Mouse (Mus musculus): ENCODE measurements around the gene Xrcc4. TPM values are rescaled to one million over a fixed set of nuclear protein-coding genes. Genes with fewer than 3 reads are reported as not detected.

Xrcc4 gene
- polyA plus RNA-seq, 1 experiment from 2014 or later, result 10.2 TPM

GRCm38 (mm10) chr13:90032523-90032922 lies 56.9 kb downstream of the Xrcc4 start:
- no peak for ATAC-seq (ENCODE audit: insufficient number of reproducible peaks, insufficient read depth, low FRiP score, low TSS enrichment)
- no peak overlapping the region for H3K4me2 ChIP-seq (replicated peaks)
- no peaks in the 10 kb centered on the region for H3K36me3 ChIP-seq
- no peaks in the 10 kb centered on the region for H3K9me3 ChIP-seq
- 0 out of 2 replicates have a peak, but pooled peaks cover 4% of the 10 kb centered on the region for H3K4me1 ChIP-seq
- no peak overlapping the region for H3K27ac ChIP-seq
- H3K4me3 ChIP-seq, result no peak overlapping the region
- H3K9ac ChIP-seq, result no peak overlapping the region
- no peaks in the 10 kb centered on the region for H3K27me3 ChIP-seq
- 65% methylated on average over 2 of the region's 2 CpGs for WGBS

GRCm38 (mm10) chr13:90030911-90031310 lies 58.5 kb downstream of the Xrcc4 start:
- ATAC-seq (ENCODE audit: insufficient number of reproducible peaks, insufficient read depth, low FRiP score, low TSS enrichment), result no peak
- WGBS, result 32% methylated on average over 3 of the region's 3 CpGs

DNA sequence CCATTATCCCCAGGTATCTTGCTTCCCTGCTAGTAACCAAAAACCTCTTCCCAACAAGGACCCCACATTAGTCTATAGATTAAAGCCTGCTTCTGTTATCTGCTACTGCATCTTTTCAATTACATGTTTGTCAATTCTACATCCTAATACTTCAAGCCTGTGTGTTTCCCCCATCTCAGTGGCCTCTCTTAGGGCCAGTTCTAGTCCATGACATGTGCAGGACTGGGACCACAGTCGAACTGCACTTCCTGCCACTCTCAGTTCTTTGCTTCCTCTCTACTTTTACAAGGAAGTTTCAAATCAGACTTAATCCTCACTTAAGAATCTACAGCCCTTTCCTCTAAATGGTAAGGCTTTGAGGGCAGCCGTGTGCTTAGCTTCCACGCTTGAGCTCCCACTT lies 76.8 kb downstream of the Xrcc4 start:
- ATAC-seq (ENCODE audit: insufficient number of reproducible peaks, insufficient read depth, low FRiP score, low TSS enrichment), result no peak

More at GRCm38 (mm10) chr13:90030911-90031310, 58.5 kb downstream of the Xrcc4 start:
- Histone ChIP-seq H3K27me3 (no peaks in the 10 kb centered on the region), H3K4me2 (replicated peaks) (no peak overlapping the region), H3K4me1 (0 out of 2 replicates have a peak, but pooled peaks cover 4% of the 10 kb centered on the region), H3K4me3 (no peak overlapping the region), H3K27ac (no peak overlapping the region), H3K9ac (no peak overlapping the region), H3K9me3 (no peaks in the 10 kb centered on the region), H3K36me3 (no peaks in the 10 kb centered on the region)

GRCm38 (mm10) chr13:90012198-90012597 lies 77.2 kb downstream of the Xrcc4 start:
- H3K27me3 ChIP-seq, result no peaks in the 10 kb centered on the region
- no peak overlapping the region for H3K4me2 ChIP-seq (replicated peaks)
- H3K9ac ChIP-seq, result no peak overlapping the region
- ATAC-seq (ENCODE audit: insufficient number of reproducible peaks, insufficient read depth, low FRiP score, low TSS enrichment), result no peak
- H3K4me1 ChIP-seq, result peaks cover 7% of the 10 kb centered on the region; the same call in 1 of the 2 replicates
- 48% methylated on average over 8 of the region's 8 CpGs for WGBS
- H3K27ac ChIP-seq, result no peak overlapping the region
- no peaks in the 10 kb centered on the region for H3K9me3 ChIP-seq
- no peak overlapping the region for H3K4me3 ChIP-seq
- no peaks in the 10 kb centered on the region for H3K36me3 ChIP-seq

More for the DNA sequence above, 76.8 kb downstream of the Xrcc4 start:
- WGBS, result 47% methylated on average over 3 of the region's 3 CpGs
- Histone ChIP-seq H3K9me3 (no peaks in the 10 kb centered on the region), H3K4me3 (no peak overlapping the region), H3K9ac (no peak overlapping the region), H3K27me3 (no peaks in the 10 kb centered on the region), H3K4me1 (peaks cover 7% of the 10 kb centered on the region; the same call in 1 of the 2 replicates), H3K27ac (no peak overlapping the region), H3K4me2 (replicated peaks) (no peak overlapping the region), H3K36me3 (no peaks in the 10 kb centered on the region)

- H3K4me3 ChIP-seq, result no peak overlapping the region
- no peaks in the 10 kb centered on the region for H3K27me3 ChIP-seq
- H3K4me1 ChIP-seq, result peaks cover 7% of the 10 kb centered on the region; the same call in 1 of the 2 replicates
- H3K36me3 ChIP-seq, result no peaks in the 10 kb centered on the region
- H3K9me3 ChIP-seq, result no peaks in the 10 kb centered on the region
- no peak overlapping the region for H3K4me2 ChIP-seq (replicated peaks)
- 73% methylated on average over 8 of the region's 8 CpGs for WGBS
- no peak overlapping the region for H3K9ac ChIP-seq
- no peak for ATAC-seq (ENCODE audit: insufficient number of reproducible peaks, insufficient read depth, low FRiP score, low TSS enrichment)
- H3K27ac ChIP-seq, result no peak overlapping the region
Measured at GRCm38 (mm10) chr13:90011129-90011528, 78.3 kb downstream of the Xrcc4 start.

- H3K4me2 ChIP-seq (replicated peaks), result no peak overlapping the region
- no peaks in the 10 kb centered on the region for H3K9me3 ChIP-seq
- H3K27me3 ChIP-seq, result no peaks in the 10 kb centered on the region
- H3K27ac ChIP-seq, result no peak overlapping the region
- no peak overlapping the region for H3K9ac ChIP-seq
- no peak for ATAC-seq (ENCODE audit: insufficient number of reproducible peaks, insufficient read depth, low FRiP score, low TSS enrichment)
- H3K36me3 ChIP-seq, result no peaks in the 10 kb centered on the region
- H3K4me1 ChIP-seq, result peaks cover 7% of the 10 kb centered on the region; the same call in 1 of the 2 replicates
- H3K4me3 ChIP-seq, result no peak overlapping the region
Measured at GRCm38 (mm10) chr13:90009786-90010185, 79.6 kb downstream of the Xrcc4 start.

- Histone ChIP-seq H3K4me2 (replicated peaks) (no peak overlapping the region), H3K4me1 (no peaks in the 10 kb centered on the region), H3K27me3 (no peaks in the 10 kb centered on the region), H3K27ac (no peak overlapping the region), H3K36me3 (no peaks in the 10 kb centered on the region), H3K9ac (no peak overlapping the region), H3K4me3 (no peak overlapping the region), H3K9me3 (no peaks in the 10 kb centered on the region)
- no peak for ATAC-seq (ENCODE audit: insufficient number of reproducible peaks, insufficient read depth, low FRiP score, low TSS enrichment)
- WGBS, result 94% methylated on average over 1 of the region's 1 CpGs
Measured at GRCm38 (mm10) chr13:90005561-90005960, 83.8 kb downstream of the Xrcc4 start.

DNA sequence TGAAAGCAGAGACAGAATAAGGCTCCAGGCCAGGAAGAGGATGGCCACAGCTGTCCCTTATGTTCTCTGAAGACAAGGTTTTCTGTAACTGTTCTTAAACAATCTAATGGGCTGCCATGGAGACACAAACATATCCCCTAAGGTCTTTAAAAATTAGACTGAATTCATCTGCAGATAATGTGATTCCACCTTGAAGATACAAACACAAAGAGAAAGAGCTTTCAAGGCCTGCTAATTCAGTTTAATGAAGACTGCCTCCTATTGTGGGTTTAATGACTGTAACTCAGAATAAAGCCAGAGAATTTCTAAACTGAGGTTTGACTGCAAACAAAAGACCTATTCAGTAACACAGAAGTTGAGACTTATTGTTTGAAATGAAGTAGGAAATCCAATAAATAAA lies 91.9 kb downstream of the Xrcc4 start:
- Histone ChIP-seq H3K4me2 (replicated peaks) (no peak overlapping the region), H3K4me1 (no peaks in the 10 kb centered on the region), H3K27ac (no peak overlapping the region), H3K27me3 (no peaks in the 10 kb centered on the region), H3K9ac (no peak overlapping the region), H3K4me3 (no peak overlapping the region), H3K36me3 (no peaks in the 10 kb centered on the region), H3K9me3 (no peaks in the 10 kb centered on the region)
- ATAC-seq (ENCODE audit: insufficient number of reproducible peaks, insufficient read depth, low FRiP score, low TSS enrichment), result no peak

GRCm38 (mm10) chr13:89986087-89986486 lies 103.3 kb downstream of the Xrcc4 start:
- no peak overlapping the region for H3K4me2 ChIP-seq (replicated peaks)
- no peaks in the 10 kb centered on the region for H3K36me3 ChIP-seq
- no peak overlapping the region for H3K9ac ChIP-seq
- H3K27me3 ChIP-seq, result no peaks in the 10 kb centered on the region
- no peak overlapping the region for H3K4me3 ChIP-seq
- 26% methylated on average over 2 of the region's 2 CpGs for WGBS
- no peaks in the 10 kb centered on the region for H3K4me1 ChIP-seq
- no peaks in the 10 kb centered on the region for H3K9me3 ChIP-seq
- no peak overlapping the region for H3K27ac ChIP-seq
- ATAC-seq (ENCODE audit: insufficient number of reproducible peaks, insufficient read depth, low FRiP score, low TSS enrichment), result no peak

GRCm38 (mm10) chr13:89970940-89971339 lies 118.5 kb downstream of the Xrcc4 start:
- Histone ChIP-seq H3K36me3 (no peaks in the 10 kb centered on the region), H3K9ac (no peak overlapping the region), H3K4me3 (no peak overlapping the region), H3K27ac (no peak overlapping the region), H3K4me1 (no peaks in the 10 kb centered on the region), H3K9me3 (no peaks in the 10 kb centered on the region), H3K27me3 (no peaks in the 10 kb centered on the region), H3K4me2 (replicated peaks) (no peak overlapping the region)
- no peak for ATAC-seq (ENCODE audit: insufficient number of reproducible peaks, insufficient read depth, low FRiP score, low TSS enrichment)
- WGBS, result 76% methylated on average over 3 of the region's 3 CpGs

- Histone ChIP-seq H3K4me3 (no peak overlapping the region), H3K9me3 (no peaks in the 10 kb centered on the region), H3K36me3 (no peaks in the 10 kb centered on the region), H3K4me2 (replicated peaks) (no peak overlapping the region), H3K27ac (no peak overlapping the region), H3K4me1 (no peaks in the 10 kb centered on the region), H3K27me3 (no peaks in the 10 kb centered on the region), H3K9ac (no peak overlapping the region)
- no peak for ATAC-seq (ENCODE audit: insufficient number of reproducible peaks, insufficient read depth, low FRiP score, low TSS enrichment)
Measured at GRCm38 (mm10) chr13:89968671-89969070, 120.7 kb downstream of the Xrcc4 start.

- no peak for ATAC-seq (ENCODE audit: insufficient number of reproducible peaks, insufficient read depth, low FRiP score, low TSS enrichment)
- WGBS, result 65% methylated on average over 2 of the region's 2 CpGs
Measured at GRCm38 (mm10) chr13:89944354-89944753, 145.1 kb downstream of the Xrcc4 start.

DNA sequence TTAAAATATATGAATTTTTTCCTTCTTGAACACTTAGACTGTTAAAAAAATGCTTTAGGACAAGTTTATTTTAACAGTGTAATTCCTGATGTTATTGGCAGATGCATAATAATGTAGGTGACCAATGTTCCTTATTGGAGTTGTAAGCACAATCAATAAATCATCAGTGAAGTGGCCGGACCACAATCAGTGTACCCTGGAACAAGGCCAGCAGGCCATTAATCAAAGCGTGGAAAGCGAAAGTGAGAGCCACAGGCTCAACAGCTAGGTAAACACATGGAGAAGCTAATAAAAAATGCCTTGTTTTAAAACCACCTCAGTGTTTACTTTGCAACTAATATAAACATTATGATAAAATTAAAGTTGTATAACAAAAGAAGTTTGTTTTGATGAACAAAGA lies 159.9 kb downstream of the Xrcc4 start:
- no peak overlapping the region for H3K4me2 ChIP-seq (replicated peaks)
- no peak overlapping the region for H3K4me3 ChIP-seq
- H3K36me3 ChIP-seq, result no peaks in the 10 kb centered on the region
- H3K9me3 ChIP-seq, result no peaks in the 10 kb centered on the region
- 56% methylated on average over 3 of the region's 3 CpGs for WGBS
- H3K27ac ChIP-seq, result no peak overlapping the region
- no peak overlapping the region for H3K9ac ChIP-seq
- H3K4me1 ChIP-seq, result no peaks in the 10 kb centered on the region
- no peak for ATAC-seq (ENCODE audit: insufficient number of reproducible peaks, insufficient read depth, low FRiP score, low TSS enrichment)
- H3K27me3 ChIP-seq, result no peaks in the 10 kb centered on the region

More at GRCm38 (mm10) chr13:89944354-89944753, 145.1 kb downstream of the Xrcc4 start:
- H3K36me3 ChIP-seq, result no peaks in the 10 kb centered on the region
- no peaks in the 10 kb centered on the region for H3K4me1 ChIP-seq
- H3K4me2 ChIP-seq (replicated peaks), result no peak overlapping the region
- H3K27me3 ChIP-seq, result no peaks in the 10 kb centered on the region
- H3K9ac ChIP-seq, result no peak overlapping the region
- H3K4me3 ChIP-seq, result no peak overlapping the region
- H3K9me3 ChIP-seq, result no peaks in the 10 kb centered on the region
- H3K27ac ChIP-seq, result no peak overlapping the region
